Mouse (Mus musculus) G1E (cell line): Measurements from ENCODE around the gene Cdkl5.

Source experiments
- CTCF ChIP-seq: IDR thresholded peaks from 2 replicates; pipeline ENCODE4 v1.5.1; 2012; ENCODE audit warnings: low read depth, low read length, inconsistent platforms, mixed read lengths
- GATA2 ChIP-seq: IDR thresholded peaks from 2 replicates; pipeline ENCODE4 v1.6.1; 2012; ENCODE audit warnings: low read depth, low read length, inconsistent platforms, borderline replicate concordance
- TAL1 ChIP-seq: conservative IDR thresholded peaks from 2 replicates; pipeline ENCODE4 v1.6.1; 2012; ENCODE audit warnings: low read depth, low read length, inconsistent platforms, mixed read lengths

DNA sequence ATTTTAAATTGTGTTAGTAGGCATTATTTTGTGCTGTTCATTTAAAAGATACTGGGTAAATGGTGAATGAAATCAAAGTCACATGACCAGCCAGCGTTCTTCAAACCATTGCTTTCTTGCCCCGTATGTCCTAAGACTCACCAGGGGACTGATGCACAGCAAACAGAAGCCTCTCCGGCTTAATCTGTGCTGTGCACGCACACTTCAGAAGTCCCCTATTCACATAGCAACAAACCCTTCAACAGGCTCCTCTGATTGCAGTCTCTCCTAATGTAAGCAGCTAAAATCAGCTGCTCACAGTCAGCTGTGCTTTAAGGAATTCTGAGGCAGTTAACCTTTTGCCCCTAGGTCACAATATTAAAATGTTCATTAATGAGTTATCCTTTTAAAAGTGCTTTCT lies 129.5 kb downstream of the Cdkl5 start:
- no peak for TF ChIP-seq TAL1
- TF ChIP-seq CTCF = no peak
- TF ChIP-seq GATA2 = no peak
